In the genomic region with DNA sequence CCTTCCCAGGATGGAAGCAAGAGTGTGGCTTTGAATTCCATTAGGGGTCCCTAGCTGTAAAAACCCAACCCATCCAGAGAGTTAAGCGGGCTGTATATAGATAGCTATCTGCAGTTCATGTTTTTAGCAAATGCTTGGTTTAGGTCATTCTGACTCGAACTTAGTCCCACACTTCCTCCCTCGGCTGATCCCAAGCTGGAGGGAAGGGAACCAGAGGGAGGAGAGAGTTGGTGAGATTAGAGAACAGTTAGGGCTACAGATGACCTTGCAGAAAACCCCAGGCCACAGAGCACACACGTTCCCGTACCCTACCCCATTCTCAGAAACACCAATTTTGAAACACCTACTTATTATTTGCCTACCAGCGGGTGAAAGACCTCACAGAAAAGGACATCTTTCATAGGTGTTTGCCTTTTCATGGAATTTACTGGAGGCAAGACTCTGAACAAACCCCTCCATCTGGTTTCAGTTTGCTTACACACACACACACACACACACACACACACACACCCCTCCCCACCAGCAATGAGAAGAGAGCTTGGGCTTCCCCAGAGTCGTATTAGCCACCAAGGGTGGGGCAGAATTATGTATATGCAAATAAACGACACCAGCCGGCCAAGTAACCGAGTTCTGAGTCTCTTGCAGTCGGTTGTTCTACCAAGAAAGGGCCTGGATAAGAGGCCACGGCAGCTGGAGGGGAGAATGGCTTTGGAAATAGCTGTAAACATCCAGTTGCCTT, we compare ENCODE assay signal across 15 mouse cellular contexts. TPM values are rescaled to one million over a fixed set of nuclear protein-coding genes. Genes with fewer than 3 reads are reported as not detected.
DNase-seq lines count a peak whose midpoint lies in the region; ATAC-seq and TF ChIP-seq lines count a peak whose summit lies in the region.
"Had no signal": no experiment of that assay in that cellular context is flagged by ENCODE, and none has a peak within 500 bp of the region (broad histone marks: within the 10 kb centered on the region; RNA-seq: fewer than 3 reads in every experiment).

No protein-coding gene starts in this region.

- no peak for TF ChIP-seq EP300 in CH12.LX (IDR thresholded peaks at IDR 0.05; ENCODE audit: low read length)

- H3K27me3 ChIP-seq in liver, embryonic 12.5 days (replicated peaks), result peaks cover 13% of the 10 kb centered on the region
- H3K27me3 ChIP-seq in liver, embryonic 11.5 days (replicated peaks; ENCODE audit: control insufficient read depth, insufficient read depth, low read length), result no peaks in the 10 kb centered on the region; the same call in none of the 2 replicates
- H3K27me3 ChIP-seq in CH12.LX (replicated peaks), result peaks cover 2% of the 10 kb centered on the region
- peaks cover 17% of the 10 kb centered on the region for H3K27me3 ChIP-seq in embryonic facial prominence, embryonic 10.5 days (replicated peaks; ENCODE audit: low read depth, poor library complexity, severe bottlenecking)
- no peaks in the 10 kb centered on the region for H3K27me3 ChIP-seq in limb, embryonic 15.5 days
- H3K27me3 ChIP-seq in forebrain, embryonic 11.5 days (ENCODE audit: control insufficient read depth, insufficient read depth, low read length), result no peaks in the 10 kb centered on the region

- dilution Hi-C loops in CH12.LX (cut with MboI; ENCODE audit: extremely low pct_ligation_motif_present, extremely low pct_unique_long_range_greater_than_20kb, low sequenced_read_pairs), result no loop called here

- H3K4me1 ChIP-seq in liver, embryonic 12.5 days, result peaks cover 11% of the 10 kb centered on the region
- H3K4me1 ChIP-seq in liver, embryonic 11.5 days (replicated peaks; ENCODE audit: control insufficient read depth, insufficient read depth, low read length), result peaks cover 8% of the 10 kb centered on the region
- peaks cover 6 to 28% of the 10 kb centered on the region in 2 experiments for H3K4me1 ChIP-seq in CH12.LX (ENCODE audit: control insufficient read depth in 1 of 2, insufficient read depth in 2 of 2)
- peaks cover 32% of the 10 kb centered on the region for H3K4me1 ChIP-seq in embryonic facial prominence, embryonic 10.5 days
- H3K4me1 ChIP-seq in limb, embryonic 15.5 days, result peaks cover 20% of the 10 kb centered on the region
- no peaks in the 10 kb centered on the region for H3K4me1 ChIP-seq in forebrain, embryonic 11.5 days (replicated peaks; ENCODE audit: control insufficient read depth, insufficient read depth, low read length)

- no peak overlapping the region for H3K4me3 ChIP-seq in liver, embryonic 12.5 days
- no peak overlapping the region for H3K4me3 ChIP-seq in liver, embryonic 11.5 days (ENCODE audit: low read depth, low read length)
- peak overlapping the region in 2 of 3 experiments; percentile 7 to 41 for H3K4me3 ChIP-seq in CH12.LX (replicated peaks in 1 of 3; ENCODE audit: low read depth in 2 of 3, low read length in 2 of 3, poor library complexity in 1 of 3)
- no peak overlapping the region for H3K4me3 ChIP-seq in embryonic facial prominence, embryonic 10.5 days
- no peak overlapping the region for H3K4me3 ChIP-seq in limb, embryonic 15.5 days
- no peak overlapping the region for H3K4me3 ChIP-seq in forebrain, embryonic 11.5 days (ENCODE audit: low read depth, low read length)
- H3K4me3 ChIP-seq: layer of hippocampus, adult 2 months had no signal

- no peak overlapping the region for H3K9ac ChIP-seq in liver, embryonic 12.5 days
- no peak overlapping the region for H3K9ac ChIP-seq in liver, embryonic 11.5 days (ENCODE audit: low read depth, low read length)
- H3K9ac ChIP-seq in CH12.LX (ENCODE audit: insufficient read depth, low read depth), result no peak overlapping the region
- H3K9ac ChIP-seq in limb, embryonic 15.5 days, result no peak overlapping the region
- H3K9ac ChIP-seq in forebrain, embryonic 11.5 days (ENCODE audit: low read length), result no peak overlapping the region

- WGBS in liver, embryonic 12.5 days (ENCODE audit: insufficient replicate concordance), result 24% methylated on average over 12 of the region's 12 CpGs
- 31% methylated on average over 12 of the region's 12 CpGs for WGBS in liver, embryonic 11.5 days
- 47% methylated on average over 12 of the region's 12 CpGs for WGBS in embryonic facial prominence, embryonic 10.5 days
- WGBS in limb, embryonic 15.5 days, result 19% methylated on average over 12 of the region's 12 CpGs
- WGBS in forebrain, embryonic 11.5 days, result 53% methylated on average over 12 of the region's 12 CpGs

- no peak for TF ChIP-seq RAD21 in CH12.LX (IDR thresholded peaks at IDR 0.05; ENCODE audit: low read depth, low read length)

- DNase-seq in liver, embryonic 11.5 days (ENCODE audit: low spot score), result no peak
- peak; percentile 84 for DNase-seq in CH12.LX (ENCODE audit: extremely low read depth)
- peak; percentile 29 for DNase-seq in embryonic facial prominence, embryonic 10.5 days (ENCODE audit: low spot score)
- no peak for DNase-seq in forebrain, embryonic 11.5 days (ENCODE audit: low spot score)
- no peak for DNase-seq in cerebellum, postnatal 25 days
- DNase-seq: adrenal gland, postnatal 10 days; cerebellum, postnatal 36 days; heart, postnatal 36 days; right cerebral cortex, adult 18-20 months; thymus, postnatal 36 days had no signal

- no peaks in the 10 kb centered on the region for H3K79me2 ChIP-seq in CH12.LX (replicated peaks; ENCODE audit: control insufficient read depth, extremely low read depth, insufficient read depth, poor library complexity, severe bottlenecking)

- no peaks in the 10 kb centered on the region for H3K9me3 ChIP-seq in liver, embryonic 12.5 days (replicated peaks)
- H3K9me3 ChIP-seq in liver, embryonic 11.5 days (ENCODE audit: control insufficient read depth, low read length), result no peaks in the 10 kb centered on the region
- H3K9me3 ChIP-seq in CH12.LX (replicated peaks; ENCODE audit: low read length), result no peaks in the 10 kb centered on the region
- H3K9me3 ChIP-seq in embryonic facial prominence, embryonic 10.5 days, result no peaks in the 10 kb centered on the region
- no peaks in the 10 kb centered on the region for H3K9me3 ChIP-seq in limb, embryonic 15.5 days
- H3K9me3 ChIP-seq in forebrain, embryonic 11.5 days (ENCODE audit: control insufficient read depth, low read length), result no peaks in the 10 kb centered on the region

- no peak for ATAC-seq in liver, embryonic 12.5 days
- ATAC-seq in liver, embryonic 11.5 days (replicated peaks; ENCODE audit: low FRiP score), result no peak
- ATAC-seq in limb, embryonic 15.5 days (ENCODE audit: insufficient number of reproducible peaks, low FRiP score, low TSS enrichment, low read depth), result no peak
- ATAC-seq in forebrain, embryonic 11.5 days (replicated peaks; ENCODE audit: low FRiP score), result no peak
- ATAC-seq: intestine, embryonic 16.5 days had no signal

- in situ Hi-C loops in CH12.LX (cut with MboI; ENCODE audit: low pct_ligation_motif_present, low pct_unique_long_range_greater_than_20kb, low sequenced_read_pairs), result loop anchor here (5.0 kb wide), 1 partner anchor 37 kb away; no protein-coding TSS in a partner anchor

- TF ChIP-seq CTCF in CH12.LX (conservative IDR thresholded peaks at IDR 0.05 in 1 of 2, IDR thresholded peaks at IDR 0.05 in 1 of 2; ENCODE audit: low read depth in 2 of 2, low read length in 2 of 2), result no peak

- H3K27ac ChIP-seq in liver, embryonic 12.5 days, result no peak overlapping the region
- no peak overlapping the region for H3K27ac ChIP-seq in liver, embryonic 11.5 days (ENCODE audit: low read depth, low read length)
- H3K27ac ChIP-seq in CH12.LX (ENCODE audit: insufficient read depth, low read depth), result peak overlapping the region; percentile 9; the same call in 1 of the 2 replicates
- peak overlapping the region; percentile 76 for H3K27ac ChIP-seq in embryonic facial prominence, embryonic 10.5 days (replicated peaks)
- peak overlapping the region; percentile 38 for H3K27ac ChIP-seq in limb, embryonic 15.5 days
- no peak overlapping the region for H3K27ac ChIP-seq in forebrain, embryonic 11.5 days (ENCODE audit: low read depth, low read length)
- H3K27ac ChIP-seq: layer of hippocampus, adult 2 months had no signal

- H3K36me3 ChIP-seq in liver, embryonic 12.5 days, result no peaks in the 10 kb centered on the region
- no peaks in the 10 kb centered on the region for H3K36me3 ChIP-seq in liver, embryonic 11.5 days (ENCODE audit: control insufficient read depth, insufficient read depth, low read length)
- H3K36me3 ChIP-seq in CH12.LX (replicated peaks in 1 of 2; ENCODE audit: control insufficient read depth in 1 of 2, insufficient read depth in 1 of 2, low read length in 1 of 2), result no peaks in the 10 kb centered on the region
- H3K36me3 ChIP-seq in embryonic facial prominence, embryonic 10.5 days (replicated peaks), result no peaks in the 10 kb centered on the region
- no peaks in the 10 kb centered on the region for H3K36me3 ChIP-seq in limb, embryonic 15.5 days
- no peaks in the 10 kb centered on the region for H3K36me3 ChIP-seq in forebrain, embryonic 11.5 days (ENCODE audit: control insufficient read depth, insufficient read depth, low read length)

- peak overlapping the region; percentile 23 for H3K4me2 ChIP-seq in liver, embryonic 12.5 days
- H3K4me2 ChIP-seq in liver, embryonic 11.5 days, result no peak overlapping the region
- H3K4me2 ChIP-seq in CH12.LX (ENCODE audit: insufficient read depth, low read depth, poor library complexity, severe bottlenecking), result peak overlapping the region; percentile 46
- no peak overlapping the region for H3K4me2 ChIP-seq in limb, embryonic 15.5 days
- no peak overlapping the region for H3K4me2 ChIP-seq in forebrain, embryonic 11.5 days (ENCODE audit: low read depth, low read length, severe bottlenecking)

- no peak for TF ChIP-seq POLR2A in CH12.LX (IDR thresholded peaks at IDR 0.05; ENCODE audit: low read depth, low read length)

RNA-seq across cellular contexts. Expression of a gene that starts 8.4 kb away (rescaled TPM):
- 6.0 and 6.7 TPM in 2 replicates for polyA plus RNA-seq in liver, embryonic 12.5 days (2016; fragmentation: Nextera tagmentation; extraction: Ambion mirVana)
- 13.8 and 16.4 TPM in 2 replicates for polyA plus RNA-seq in liver, embryonic 11.5 days (2014; fragmentation: Nextera tagmentation; extraction: Ambion mirVana)
- total RNA-seq in CH12.LX (2012; rRNA removed) (not detected in 2 replicates), CH12.LX (2014; rRNA removed) (not detected in 2 replicates)
- polyA plus RNA-seq in CH12.LX (2012; ENCODE audit: insufficient read length, low read depth), result not detected in 2 replicates
- 18.8 and 22.2 TPM in 2 replicates for polyA plus RNA-seq in embryonic facial prominence, embryonic 10.5 days (2016; fragmentation: Nextera tagmentation; extraction: Ambion mirVana)
- 1.2 and 1.9 TPM in 2 replicates for polyA plus RNA-seq in limb, embryonic 15.5 days (2015; fragmentation: Nextera tagmentation; extraction: Ambion mirVana)
- polyA plus RNA-seq in forebrain, embryonic 11.5 days (2014; fragmentation: Nextera tagmentation; extraction: Ambion mirVana), result 13.5 and 13.6 TPM in 2 replicates
- total RNA-seq: heart, postnatal 36 days; layer of hippocampus, adult 2 months; neutrophil, adult 5-6 weeks had no signal

RNA-seq across cellular contexts. Expression of a gene that starts 13.5 kb away (rescaled TPM):
- 4.0 and 4.6 TPM in 2 replicates for polyA plus RNA-seq in liver, embryonic 12.5 days (2016; fragmentation: Nextera tagmentation; extraction: Ambion mirVana)
- polyA plus RNA-seq in liver, embryonic 11.5 days (2014; fragmentation: Nextera tagmentation; extraction: Ambion mirVana), result 6.4 and 8.9 TPM in 2 replicates
- total RNA-seq in CH12.LX (2012; rRNA removed) (2.1 and 2.6 TPM in 2 replicates), CH12.LX (2014; rRNA removed) (0.86 and 1.6 TPM in 2 replicates)
- 2.6 and 3.6 TPM in 2 replicates for polyA plus RNA-seq in CH12.LX (2012; ENCODE audit: insufficient read length, low read depth)
- polyA plus RNA-seq in embryonic facial prominence, embryonic 10.5 days (2016; fragmentation: Nextera tagmentation; extraction: Ambion mirVana), result 19.2 and 20.5 TPM in 2 replicates
- polyA plus RNA-seq in limb, embryonic 15.5 days (2015; fragmentation: Nextera tagmentation; extraction: Ambion mirVana), result 40.0 and 42.2 TPM in 2 replicates
- polyA plus RNA-seq in forebrain, embryonic 11.5 days (2014; fragmentation: Nextera tagmentation; extraction: Ambion mirVana), result 20.2 and 24.6 TPM in 2 replicates

RNA-seq across cellular contexts. Expression of a gene that starts 38.8 kb away (rescaled TPM):
- polyA plus RNA-seq in liver, embryonic 12.5 days (2016; fragmentation: Nextera tagmentation; extraction: Ambion mirVana), result 1.2 and 1.4 TPM in 2 replicates
- polyA plus RNA-seq in liver, embryonic 11.5 days (2014; fragmentation: Nextera tagmentation; extraction: Ambion mirVana), result 3.1 and 3.2 TPM in 2 replicates
- total RNA-seq in CH12.LX (2012; rRNA removed), result 0.25 TPM in 2 replicates
- total RNA-seq in CH12.LX (2014; rRNA removed), result not detected in 2 replicates
- polyA plus RNA-seq in CH12.LX (2012; ENCODE audit: insufficient read length, low read depth), result 0.39 and 0.49 TPM in 2 replicates
- 35.7 and 48.8 TPM in 2 replicates for polyA plus RNA-seq in embryonic facial prominence, embryonic 10.5 days (2016; fragmentation: Nextera tagmentation; extraction: Ambion mirVana)
- polyA plus RNA-seq in limb, embryonic 15.5 days (2015; fragmentation: Nextera tagmentation; extraction: Ambion mirVana), result 160 and 305 TPM in 2 replicates
- 36.1 and 37.7 TPM in 2 replicates for polyA plus RNA-seq in forebrain, embryonic 11.5 days (2014; fragmentation: Nextera tagmentation; extraction: Ambion mirVana)

RNA-seq across cellular contexts. Expression of a gene that starts 55.7 kb away (rescaled TPM):
- polyA plus RNA-seq in liver, embryonic 12.5 days (2016; fragmentation: Nextera tagmentation; extraction: Ambion mirVana), result 47.2 and 51.0 TPM in 2 replicates
- polyA plus RNA-seq in liver, embryonic 11.5 days (2014; fragmentation: Nextera tagmentation; extraction: Ambion mirVana), result 74.2 and 76.3 TPM in 2 replicates
- total RNA-seq in CH12.LX (2012; rRNA removed) (38.0 and 48.8 TPM in 2 replicates), CH12.LX (2014; rRNA removed) (51.0 and 55.3 TPM in 2 replicates)
- 48.8 and 53.6 TPM in 2 replicates for polyA plus RNA-seq in CH12.LX (2012; ENCODE audit: insufficient read length, low read depth)
- polyA plus RNA-seq in embryonic facial prominence, embryonic 10.5 days (2016; fragmentation: Nextera tagmentation; extraction: Ambion mirVana), result 64.7 and 64.9 TPM in 2 replicates
- 97.4 and 103 TPM in 2 replicates for polyA plus RNA-seq in limb, embryonic 15.5 days (2015; fragmentation: Nextera tagmentation; extraction: Ambion mirVana)
- polyA plus RNA-seq in forebrain, embryonic 11.5 days (2014; fragmentation: Nextera tagmentation; extraction: Ambion mirVana), result 99.2 and 108 TPM in 2 replicates

Comparison
In these comparisons a context has a peak if more than half of its experiments do, and no peak if none do; other contexts are left out.
1. H3K4me2 ChIP-seq: peak in liver, embryonic 12.5 days (single experiment) and CH12.LX (single experiment); none in liver, embryonic 11.5 days (single experiment), limb, embryonic 15.5 days (single experiment) and forebrain, embryonic 11.5 days (single experiment).
2. H3K27ac ChIP-seq: peak in CH12.LX (single experiment), embryonic facial prominence, embryonic 10.5 days (single experiment) and limb, embryonic 15.5 days (single experiment); none in liver, embryonic 12.5 days (single experiment), liver, embryonic 11.5 days (single experiment) and forebrain, embryonic 11.5 days (single experiment).
3. H3K4me3 ChIP-seq: peak in CH12.LX (2 of 3); none in liver, embryonic 12.5 days (single experiment), liver, embryonic 11.5 days (single experiment), embryonic facial prominence, embryonic 10.5 days (single experiment), limb, embryonic 15.5 days (single experiment) and forebrain, embryonic 11.5 days (single experiment).
4. DNase-seq: peak in CH12.LX (single experiment) and embryonic facial prominence, embryonic 10.5 days (single experiment); none in liver, embryonic 11.5 days (single experiment), forebrain, embryonic 11.5 days (single experiment) and cerebellum, postnatal 25 days (0 of 2).